Mouse (Mus musculus) lung, adult 2 months (tissue): ENCODE data around the gene Trappc6b.

Experiments
- CTCF ChIP-seq: fragments of 200-500 bp; IDR thresholded peaks from 2 replicates; pipeline ENCODE4 v1.5.1; 2011; ENCODE audit warnings: mild to moderate bottlenecking, low read length, control low read depth; ENCODE audit not compliant: insufficient read depth
- POLR2A ChIP-seq: fragments of 200-500 bp; IDR thresholded peaks from 2 replicates; pipeline ENCODE4 v1.6.1; 2011; ENCODE audit warnings: low read depth, mild to moderate bottlenecking, control low read depth, low read length, borderline replicate concordance; ENCODE audit errors: extremely low read depth

- TF ChIP-seq POLR2A (no peak), CTCF (no peak)
These were observed 11.0 kb upstream of the Trappc6b start for GRCm38 (mm10) chr12:59072286-59072685.
